10 mouse cellular contexts compared by ENCODE assay signal in genomic region chr10:17023571-17024293, GRCm38 (mm10).
DNase-seq lines count a peak whose midpoint lies in the region; ATAC-seq lines count a peak whose summit lies in the region.
"Had no signal": no experiment of that assay in that cellular context is flagged by ENCODE, and none has a peak within 500 bp of the region (broad histone marks: within the 10 kb centered on the region; RNA-seq: fewer than 3 reads in every experiment).

No protein-coding gene starts in this region.

- H3K4me3 ChIP-seq in midbrain, embryonic 14.5 days (replicated peaks; ENCODE audit: low read depth, low read length), result no peak overlapping the region
- H3K4me3 ChIP-seq: embryonic facial prominence, embryonic 15.5 days had no signal

- no peaks in the 10 kb centered on the region for H3K36me3 ChIP-seq in midbrain, embryonic 14.5 days (ENCODE audit: control insufficient read depth, insufficient read depth, low read length)
- H3K36me3 ChIP-seq: embryonic facial prominence, embryonic 15.5 days had no signal

- ATAC-seq in midbrain, embryonic 14.5 days (ENCODE audit: low FRiP score, low TSS enrichment), result peak; percentile 56; the same call in 1 of the 2 replicates
- ATAC-seq in erythroblast, adult 5-6 weeks (replicated peaks; ENCODE audit: low FRiP score, poor library complexity, severe bottlenecking), result no peak
- ATAC-seq in CD4-positive, CD25-positive, alpha-beta regulatory T cell, adult 4 months, result no peak
- ATAC-seq: Patski had no signal

- H3K9me3 ChIP-seq in midbrain, embryonic 14.5 days (ENCODE audit: control insufficient read depth, low read length), result no peaks in the 10 kb centered on the region
- H3K9me3 ChIP-seq: embryonic facial prominence, embryonic 15.5 days had no signal

- intact Hi-C loops in gastrocnemius, postnatal 14 days (cut with DNase I; ENCODE audit: low total_unique reads), result no loop called here

- WGBS in midbrain, embryonic 14.5 days, result 55% methylated on average over 13 of the region's 13 CpGs

- H3K4me2 ChIP-seq in midbrain, embryonic 14.5 days (ENCODE audit: low read length), result peak overlapping the region; percentile 8; the same call in 1 of the 2 replicates
- H3K4me2 ChIP-seq: embryonic facial prominence, embryonic 15.5 days; lung, embryonic 14.5 days had no signal

- H3K27me3 ChIP-seq in midbrain, embryonic 14.5 days (ENCODE audit: control insufficient read depth, insufficient read depth, low read length), result no peaks in the 10 kb centered on the region
- H3K27me3 ChIP-seq: embryonic facial prominence, embryonic 15.5 days; Patski had no signal

- H3K4me1 ChIP-seq in midbrain, embryonic 14.5 days (ENCODE audit: control insufficient read depth, insufficient read depth, low read length), result no peaks in the 10 kb centered on the region; the same call in 1 of the 2 replicates
- H3K4me1 ChIP-seq: embryonic facial prominence, embryonic 15.5 days had no signal

- DNase-seq in adrenal gland, postnatal 10 days, result peak; percentile 38
- DNase-seq in cerebellum, adult 18-20 months, result peak; percentile 28 to 30
- DNase-seq in forelimb bud, embryonic 11.5 days (ENCODE audit: low read depth, low spot score), result peak; percentile 10
- peak; percentile 60 for DNase-seq in midbrain, embryonic 14.5 days
- no peak for DNase-seq in gastrocnemius, postnatal 14 days
- DNase-seq: lung, embryonic 14.5 days had no signal

- no peak overlapping the region for H3K9ac ChIP-seq in midbrain, embryonic 14.5 days (replicated peaks; ENCODE audit: low read length)
- H3K9ac ChIP-seq: embryonic facial prominence, embryonic 15.5 days; lung, embryonic 14.5 days had no signal

- H3K27ac ChIP-seq in midbrain, embryonic 14.5 days (replicated peaks; ENCODE audit: low read depth, low read length), result no peak overlapping the region
- H3K27ac ChIP-seq: embryonic facial prominence, embryonic 15.5 days had no signal
